Mouse (Mus musculus): Measurements from ENCODE around the gene Ptges3l. TPM values are rescaled to one million over a fixed set of nuclear protein-coding genes. Genes with fewer than 3 reads are reported as not detected.
"Not testable (repeated sequence)": the region's sequence is repeated elsewhere in the genome, so short reads cannot be mapped to it uniquely, and the experiment has no call there.

The Ptges3l gene
- polyA plus RNA-seq, 1 experiment from 2014 or later, result 0.65 TPM

DNA sequence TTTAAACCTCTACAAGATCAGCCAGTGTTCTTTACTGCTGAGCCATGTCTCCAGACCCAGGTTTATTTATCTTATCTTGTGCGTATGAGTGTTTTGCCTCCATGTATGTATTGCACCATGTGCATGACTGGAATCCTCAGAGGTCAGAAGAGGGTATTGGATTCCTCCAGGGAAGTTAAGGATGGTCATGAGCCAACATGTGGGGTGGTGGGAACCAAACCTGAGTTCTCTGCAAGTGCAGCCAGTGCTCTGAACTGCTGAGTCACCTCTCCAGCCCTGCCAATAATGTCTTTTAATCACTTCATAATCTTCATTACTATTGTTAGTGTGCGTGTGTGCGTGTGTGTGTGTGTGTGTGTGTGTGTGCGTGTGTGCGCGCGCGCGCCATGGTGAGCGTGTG, 26.4 kb upstream of the Ptges3l start:
- Histone ChIP-seq H3K9ac (replicated peaks) (no peak overlapping the region), H3K36me3 (replicated peaks; ENCODE audit: insufficient read depth, low read length) (peaks cover 4% of the 10 kb centered on the region; the same call in 1 of the 2 replicates), H3K27me3 (ENCODE audit: insufficient read depth, low read length) (no peaks in the 10 kb centered on the region), H3K4me2 (ENCODE audit: low read depth, low read length) (no peak overlapping the region), H3K9me3 (ENCODE audit: low read length) (no peaks in the 10 kb centered on the region), H3K4me3 (ENCODE audit: low read depth, low read length) (no peak overlapping the region), H3K4me1 (ENCODE audit: insufficient read depth) (peaks cover 27% of the 10 kb centered on the region), H3K27ac (ENCODE audit: low read depth) (no peak overlapping the region)
- ATAC-seq (no peak), DNase-seq (no peak)
- TF ChIP-seq EP300 (IDR thresholded peaks at IDR 0.05; ENCODE audit: low read depth), result no peak
- no peak for TF ChIP-seq CTCF (IDR thresholded peaks at IDR 0.05; ENCODE audit: low read depth)
- 82% methylated on average over 10 of the region's 10 CpGs for WGBS (ENCODE audit: insufficient replicate concordance)

GRCm38 (mm10) chr11:101450394-101450793, 25.3 kb upstream of the Ptges3l start:
- H3K4me1 ChIP-seq (ENCODE audit: insufficient read depth), result peaks cover 27% of the 10 kb centered on the region
- H3K4me2 ChIP-seq (ENCODE audit: low read depth, low read length), result peak overlapping the region; percentile 79; the same call in 1 of the 2 replicates
- peaks cover 2% of the 10 kb centered on the region; the same call in 1 of the 2 replicates for H3K36me3 ChIP-seq (replicated peaks; ENCODE audit: insufficient read depth, low read length)
- no peak overlapping the region for H3K27ac ChIP-seq (ENCODE audit: low read depth)
- no peaks in the 10 kb centered on the region for H3K27me3 ChIP-seq (ENCODE audit: insufficient read depth, low read length)
- peak overlapping the region; percentile 28; the same call in 1 of the 2 replicates for H3K9ac ChIP-seq (replicated peaks)
- WGBS (ENCODE audit: insufficient replicate concordance), result 88% methylated on average over 3 of the region's 3 CpGs
- no peaks in the 10 kb centered on the region for H3K9me3 ChIP-seq (ENCODE audit: low read length)
- peak; percentile 51 for TF ChIP-seq CTCF (IDR thresholded peaks at IDR 0.05; ENCODE audit: low read depth)
- no peak for TF ChIP-seq EP300 (IDR thresholded peaks at IDR 0.05; ENCODE audit: low read depth)
- H3K4me3 ChIP-seq (ENCODE audit: low read depth, low read length), result no peak overlapping the region
- DNase-seq, result no peak
- no peak for ATAC-seq

DNA sequence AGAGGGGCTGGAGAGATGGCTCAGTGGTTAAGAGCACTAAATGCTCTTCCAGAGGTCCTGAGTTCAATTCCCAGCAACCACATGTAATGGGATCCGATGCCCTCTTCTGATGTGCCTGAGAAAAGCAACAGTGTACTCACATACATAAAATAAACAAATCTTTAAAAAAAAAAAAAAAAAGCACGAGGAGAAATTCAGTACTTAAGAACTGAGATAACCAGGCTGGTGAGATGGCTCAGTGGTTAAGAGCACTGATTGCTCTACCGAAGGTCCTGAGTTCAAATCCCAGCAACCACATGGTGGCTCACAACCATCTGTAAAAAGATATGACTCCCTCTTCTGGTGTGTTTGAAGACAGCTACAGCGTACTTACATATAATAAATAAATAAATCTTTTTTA, 24.5 kb upstream of the Ptges3l start:
- Histone ChIP-seq H3K4me1 (ENCODE audit: insufficient read depth) (peaks cover 31% of the 10 kb centered on the region), H3K4me3 (ENCODE audit: low read depth, low read length) (peak overlapping the region; percentile 84), H3K9ac (replicated peaks) (peak overlapping the region; percentile 82), H3K27ac (ENCODE audit: low read depth) (peak overlapping the region; percentile 94; the same call in 1 of the 2 replicates), H3K4me2 (ENCODE audit: low read depth, low read length) (peak overlapping the region; percentile 79)
- not testable (repeated sequence) for H3K36me3 ChIP-seq (replicated peaks; ENCODE audit: insufficient read depth, low read length); H3K9me3 ChIP-seq (ENCODE audit: low read length); ATAC-seq; DNase-seq; H3K27me3 ChIP-seq (ENCODE audit: insufficient read depth, low read length)
- 69% methylated on average over 4 of the region's 4 CpGs for WGBS (ENCODE audit: insufficient replicate concordance)

- peaks cover 15% of the 10 kb centered on the region for H3K36me3 ChIP-seq (replicated peaks; ENCODE audit: insufficient read depth, low read length)
- peak overlapping the region; percentile 84 for H3K4me3 ChIP-seq (ENCODE audit: low read depth, low read length)
- H3K9me3 ChIP-seq (ENCODE audit: low read length), result no peaks in the 10 kb centered on the region
- H3K27me3 ChIP-seq (ENCODE audit: insufficient read depth, low read length), result no peaks in the 10 kb centered on the region
- peak overlapping the region; percentile 79 for H3K4me2 ChIP-seq (ENCODE audit: low read depth, low read length)
- peaks cover 31% of the 10 kb centered on the region for H3K4me1 ChIP-seq (ENCODE audit: insufficient read depth)
- peak overlapping the region; percentile 82 for H3K9ac ChIP-seq (replicated peaks)
- DNase-seq, result no peak
- TF ChIP-seq EP300 (IDR thresholded peaks at IDR 0.05; ENCODE audit: low read depth) (no peak), CTCF (IDR thresholded peaks at IDR 0.05; ENCODE audit: low read depth) (no peak)
- H3K27ac ChIP-seq (ENCODE audit: low read depth), result peak overlapping the region; percentile 94
- WGBS (ENCODE audit: insufficient replicate concordance), result 29% methylated on average over 4 of the region's 4 CpGs
- peak; percentile 59 for ATAC-seq
These were observed 23.8 kb upstream of the Ptges3l start for GRCm38 (mm10) chr11:101448899-101449298.

GRCm38 (mm10) chr11:101448274-101448746, 23.2 kb upstream of the Ptges3l start, which contains the start of gene Ifi35:
TSS of gene Ifi35 (plus strand) at chr11:101448407.
- TF ChIP-seq CTCF (IDR thresholded peaks at IDR 0.05; ENCODE audit: low read depth), result no peak
- peak; percentile 61 for TF ChIP-seq EP300 (IDR thresholded peaks at IDR 0.05; ENCODE audit: low read depth)
- H3K27me3 ChIP-seq (ENCODE audit: insufficient read depth, low read length), result no peaks in the 10 kb centered on the region
- peak within 1 kb of the TSS; percentile 84 for H3K4me3 ChIP-seq (ENCODE audit: low read depth, low read length)
- peaks cover 37% of the 10 kb centered on the region for H3K4me1 ChIP-seq (ENCODE audit: insufficient read depth)
- 2% methylated on average over 10 of the region's 10 CpGs for WGBS (ENCODE audit: insufficient replicate concordance)
- peaks cover 21% of the 10 kb centered on the region for H3K36me3 ChIP-seq (replicated peaks; ENCODE audit: insufficient read depth, low read length)
- H3K27ac ChIP-seq (ENCODE audit: low read depth), result peak within 1 kb of the TSS; percentile 94
- peak within 1 kb of the TSS; percentile 82 for H3K9ac ChIP-seq (replicated peaks)
- no peaks in the 10 kb centered on the region for H3K9me3 ChIP-seq (ENCODE audit: low read length)
- peak; percentile 84 for ATAC-seq
- peak within 1 kb of the TSS; percentile 79 for H3K4me2 ChIP-seq (ENCODE audit: low read depth, low read length)
- DNase-seq, result peak; percentile 88

- peaks cover 39% of the 10 kb centered on the region for H3K4me1 ChIP-seq (ENCODE audit: insufficient read depth)
- no peak for TF ChIP-seq EP300 (IDR thresholded peaks at IDR 0.05; ENCODE audit: low read depth)
- no peak for TF ChIP-seq CTCF (IDR thresholded peaks at IDR 0.05; ENCODE audit: low read depth)
- H3K9ac ChIP-seq (replicated peaks), result no peak overlapping the region
- H3K36me3 ChIP-seq (replicated peaks; ENCODE audit: insufficient read depth, low read length), result peaks cover 22% of the 10 kb centered on the region
- WGBS (ENCODE audit: insufficient replicate concordance), result 84% methylated on average over 5 of the region's 5 CpGs
- no peak for ATAC-seq
- no peaks in the 10 kb centered on the region for H3K27me3 ChIP-seq (ENCODE audit: insufficient read depth, low read length)
- DNase-seq, result no peak
- no peaks in the 10 kb centered on the region for H3K9me3 ChIP-seq (ENCODE audit: low read length)
- H3K4me2 ChIP-seq (ENCODE audit: low read depth, low read length), result peak overlapping the region; percentile 79
- peak overlapping the region; percentile 84 for H3K4me3 ChIP-seq (ENCODE audit: low read depth, low read length)
- peak overlapping the region; percentile 94 for H3K27ac ChIP-seq (ENCODE audit: low read depth)
These were observed 22.7 kb upstream of the Ptges3l start for GRCm38 (mm10) chr11:101447786-101448185.

- peaks cover 33% of the 10 kb centered on the region for H3K4me1 ChIP-seq (ENCODE audit: insufficient read depth)
- H3K9me3 ChIP-seq (ENCODE audit: low read length); H3K9ac ChIP-seq (replicated peaks); H3K4me2 ChIP-seq (ENCODE audit: low read depth, low read length); DNase-seq; H3K27ac ChIP-seq (ENCODE audit: low read depth); ATAC-seq; H3K27me3 ChIP-seq (ENCODE audit: insufficient read depth, low read length); H3K4me3 ChIP-seq (ENCODE audit: low read depth, low read length): not testable (repeated sequence)
- peaks cover 22% of the 10 kb centered on the region for H3K36me3 ChIP-seq (replicated peaks; ENCODE audit: insufficient read depth, low read length)
- WGBS (ENCODE audit: insufficient replicate concordance), result 86% methylated on average over 8 of the region's 8 CpGs
These were observed 21.7 kb upstream of the Ptges3l start for GRCm38 (mm10) chr11:101446860-101447259.
